Mouse (Mus musculus) limb, embryonic 12.5 days (tissue): ENCODE measurements around the gene Dscam. TPM values are rescaled to one million over a fixed set of nuclear protein-coding genes. Genes with fewer than 3 reads are reported as not detected.

Experiments used
- ATAC-seq: fragments of 200-750 bp; cut with Nextera tagmentation; 2 replicates; pipeline ENCODE4 v1.8.0; 2017; ENCODE audit warnings: low read depth, moderate TSS enrichment; ENCODE audit not compliant: insufficient number of reproducible peaks, insufficient read depth, low FRiP score, low TSS enrichment
- H3K27ac ChIP-seq: fragments of 300-500 bp; sonication (generic); 2 replicates; pipeline ENCODE4 v1.5.1; 2016; ENCODE audit warnings: mild to moderate bottlenecking, moderate library complexity
- H3K27me3 ChIP-seq: fragments of 300-500 bp; sonication (generic); 2 replicates; pipeline ENCODE4 v1.6.1; 2016; ENCODE audit warnings: mild to moderate bottlenecking, moderate library complexity
- H3K36me3 ChIP-seq: fragments of 300-500 bp; sonication (generic); 2 replicates; pipeline ENCODE4 v1.6.1; 2016; ENCODE audit warnings: mild to moderate bottlenecking, moderate library complexity
- H3K4me1 ChIP-seq: fragments of 300-500 bp; sonication (generic); replicated peaks from 2 replicates; pipeline ENCODE4 v1.6.1; 2016
- H3K4me2 ChIP-seq: fragments of 300-500 bp; sonication (generic); 2 replicates; pipeline ENCODE4 v1.6.1; 2016; ENCODE audit warnings: mild to moderate bottlenecking, moderate library complexity
- H3K4me3 ChIP-seq: fragments of 300-500 bp; sonication (generic); replicated peaks from 2 replicates; pipeline ENCODE4 v1.5.1; 2016; ENCODE audit warnings: mild to moderate bottlenecking
- H3K9ac ChIP-seq: fragments of 300-500 bp; sonication (generic); replicated peaks from 2 replicates; pipeline ENCODE4 v1.6.1; 2016; ENCODE audit warnings: mild to moderate bottlenecking, moderate library complexity
- H3K9me3 ChIP-seq: fragments of 300-500 bp; sonication (generic); 2 replicates; pipeline ENCODE4 v1.6.1; 2016; ENCODE audit warnings: mild to moderate bottlenecking, moderate library complexity
- WGBS: fragments of 180-500 bp; shearing (Covaris S2); methylation state at CpG from one replicate; pipeline ENCODE4 v1.1.7; 2016; 5-methylcytosine and 5-hydroxymethylcytosine counted together
- polyA plus RNA-seq: library from polyadenylated mRNA; unstranded; fragments of >200 nt; fragmentation: Nextera tagmentation; extraction: Ambion mirVana; gene quantifications from 2 replicates; pipeline ENCODE4 v1.2.1, GENCODE M21; 2016

The Dscam gene
- polyA plus RNA-seq, 1 experiment from 2014 or later = not detected

GRCm38 (mm10) chr16:96877271-96877670, 293.3 kb downstream of the Dscam start:
- no peak overlapping the region for H3K9ac ChIP-seq
- H3K27me3 ChIP-seq = no peaks in the 10 kb centered on the region
- no peak overlapping the region for H3K4me2 ChIP-seq
- ATAC-seq = no peak
- no peaks in the 10 kb centered on the region for H3K9me3 ChIP-seq
- H3K27ac ChIP-seq = no peak overlapping the region
- no peak overlapping the region for H3K4me3 ChIP-seq
- WGBS = 81% methylated on average over 4 of the region's 4 CpGs
- H3K36me3 ChIP-seq = no peaks in the 10 kb centered on the region
- no peaks in the 10 kb centered on the region for H3K4me1 ChIP-seq

- no peaks in the 10 kb centered on the region for H3K36me3 ChIP-seq
- 45% methylated on average over 7 of the region's 7 CpGs for WGBS
- ATAC-seq = no peak
- no peaks in the 10 kb centered on the region for H3K4me1 ChIP-seq
- H3K4me2 ChIP-seq = no peak overlapping the region
- no peaks in the 10 kb centered on the region for H3K9me3 ChIP-seq
- no peaks in the 10 kb centered on the region for H3K27me3 ChIP-seq
- no peak overlapping the region for H3K27ac ChIP-seq
- no peak overlapping the region for H3K4me3 ChIP-seq
- H3K9ac ChIP-seq = no peak overlapping the region
Measured at GRCm38 (mm10) chr16:96872799-96873198, 297.8 kb downstream of the Dscam start.

- no peak for ATAC-seq
Measured at GRCm38 (mm10) chr16:96857571-96857970, 313.0 kb downstream of the Dscam start.

GRCm38 (mm10) chr16:96855060-96855459, 315.5 kb downstream of the Dscam start:
- no peak for ATAC-seq
- Histone ChIP-seq H3K4me2 (no peak overlapping the region), H3K36me3 (no peaks in the 10 kb centered on the region), H3K9me3 (no peaks in the 10 kb centered on the region), H3K4me1 (no peaks in the 10 kb centered on the region), H3K9ac (no peak overlapping the region), H3K27ac (no peak overlapping the region), H3K27me3 (no peaks in the 10 kb centered on the region), H3K4me3 (no peak overlapping the region)
- 79% methylated on average over 4 of the region's 4 CpGs for WGBS

More at GRCm38 (mm10) chr16:96857571-96857970, 313.0 kb downstream of the Dscam start:
- Histone ChIP-seq H3K9ac (no peak overlapping the region), H3K27ac (no peak overlapping the region), H3K4me1 (no peaks in the 10 kb centered on the region), H3K36me3 (no peaks in the 10 kb centered on the region), H3K27me3 (no peaks in the 10 kb centered on the region), H3K4me3 (no peak overlapping the region), H3K4me2 (no peak overlapping the region), H3K9me3 (no peaks in the 10 kb centered on the region)
- 57% methylated on average over 2 of the region's 2 CpGs for WGBS

GRCm38 (mm10) chr16:96852383-96852782, 318.2 kb downstream of the Dscam start:
- Histone ChIP-seq H3K27ac (no peak overlapping the region), H3K36me3 (no peaks in the 10 kb centered on the region), H3K4me2 (no peak overlapping the region), H3K27me3 (no peaks in the 10 kb centered on the region), H3K9ac (no peak overlapping the region), H3K4me1 (no peaks in the 10 kb centered on the region), H3K9me3 (no peaks in the 10 kb centered on the region), H3K4me3 (no peak overlapping the region)
- WGBS = 14% methylated on average over 4 of the region's 4 CpGs
- ATAC-seq = no peak

- ATAC-seq = no peak
- Histone ChIP-seq H3K9me3 (no peaks in the 10 kb centered on the region), H3K4me3 (no peak overlapping the region), H3K4me2 (no peak overlapping the region), H3K27me3 (no peaks in the 10 kb centered on the region), H3K9ac (no peak overlapping the region), H3K4me1 (no peaks in the 10 kb centered on the region), H3K27ac (no peak overlapping the region), H3K36me3 (no peaks in the 10 kb centered on the region)
- WGBS = 85% methylated on average over 6 of the region's 6 CpGs
Measured at GRCm38 (mm10) chr16:96848916-96849315, 321.6 kb downstream of the Dscam start.

GRCm38 (mm10) chr16:96846585-96846984, 324.0 kb downstream of the Dscam start:
- Histone ChIP-seq H3K36me3 (no peaks in the 10 kb centered on the region), H3K4me3 (no peak overlapping the region), H3K9ac (no peak overlapping the region), H3K4me2 (no peak overlapping the region), H3K27me3 (no peaks in the 10 kb centered on the region), H3K27ac (no peak overlapping the region), H3K9me3 (no peaks in the 10 kb centered on the region), H3K4me1 (no peaks in the 10 kb centered on the region)
- ATAC-seq = no peak
- 31% methylated on average over 1 of the region's 1 CpGs for WGBS

GRCm38 (mm10) chr16:96846113-96846512, 324.4 kb downstream of the Dscam start:
- no peak; the same call in 1 of the 2 replicates for ATAC-seq
- no peaks in the 10 kb centered on the region for H3K9me3 ChIP-seq
- H3K4me1 ChIP-seq = no peaks in the 10 kb centered on the region
- H3K27me3 ChIP-seq = no peaks in the 10 kb centered on the region
- H3K4me3 ChIP-seq = no peak overlapping the region
- no peak overlapping the region for H3K27ac ChIP-seq
- 31% methylated on average over 3 of the region's 3 CpGs for WGBS
- no peak overlapping the region for H3K4me2 ChIP-seq
- H3K9ac ChIP-seq = no peak overlapping the region
- no peaks in the 10 kb centered on the region for H3K36me3 ChIP-seq

- no peaks in the 10 kb centered on the region for H3K9me3 ChIP-seq
- no peaks in the 10 kb centered on the region for H3K27me3 ChIP-seq
- H3K27ac ChIP-seq = no peak overlapping the region
- WGBS = 68% methylated on average over 3 of the region's 3 CpGs
- no peaks in the 10 kb centered on the region for H3K4me1 ChIP-seq
- H3K4me3 ChIP-seq = no peak overlapping the region
- no peak overlapping the region for H3K9ac ChIP-seq
- no peak overlapping the region for H3K4me2 ChIP-seq
- no peaks in the 10 kb centered on the region for H3K36me3 ChIP-seq
- ATAC-seq = no peak
Measured at GRCm38 (mm10) chr16:96845475-96846098, 325.0 kb downstream of the Dscam start.

GRCm38 (mm10) chr16:96843691-96844400, 326.7 kb downstream of the Dscam start:
- H3K27me3 ChIP-seq = no peaks in the 10 kb centered on the region
- no peak overlapping the region for H3K4me2 ChIP-seq
- H3K4me1 ChIP-seq = no peaks in the 10 kb centered on the region
- H3K9ac ChIP-seq = no peak overlapping the region
- no peak for ATAC-seq
- no peak overlapping the region for H3K27ac ChIP-seq
- 67% methylated on average over 9 of the region's 9 CpGs for WGBS
- no peaks in the 10 kb centered on the region for H3K9me3 ChIP-seq
- no peaks in the 10 kb centered on the region for H3K36me3 ChIP-seq
- no peak overlapping the region for H3K4me3 ChIP-seq

- Histone ChIP-seq H3K27me3 (no peaks in the 10 kb centered on the region), H3K36me3 (no peaks in the 10 kb centered on the region), H3K4me2 (no peak overlapping the region), H3K27ac (no peak overlapping the region), H3K4me1 (no peaks in the 10 kb centered on the region), H3K4me3 (no peak overlapping the region), H3K9me3 (no peaks in the 10 kb centered on the region), H3K9ac (no peak overlapping the region)
- WGBS = 94% methylated on average over 3 of the region's 3 CpGs
- no peak for ATAC-seq
Measured at GRCm38 (mm10) chr16:96842829-96843360, 327.7 kb downstream of the Dscam start.
